Mouse (Mus musculus): ENCODE data around the gene Atp5s. TPM values are rescaled to one million over a fixed set of nuclear protein-coding genes. Genes with fewer than 3 reads are reported as not detected.

Gene Atp5s
- total and polyA plus RNA-seq, 3 experiments = 8.4 to 15.8 (median 11.4) TPM

DNA sequence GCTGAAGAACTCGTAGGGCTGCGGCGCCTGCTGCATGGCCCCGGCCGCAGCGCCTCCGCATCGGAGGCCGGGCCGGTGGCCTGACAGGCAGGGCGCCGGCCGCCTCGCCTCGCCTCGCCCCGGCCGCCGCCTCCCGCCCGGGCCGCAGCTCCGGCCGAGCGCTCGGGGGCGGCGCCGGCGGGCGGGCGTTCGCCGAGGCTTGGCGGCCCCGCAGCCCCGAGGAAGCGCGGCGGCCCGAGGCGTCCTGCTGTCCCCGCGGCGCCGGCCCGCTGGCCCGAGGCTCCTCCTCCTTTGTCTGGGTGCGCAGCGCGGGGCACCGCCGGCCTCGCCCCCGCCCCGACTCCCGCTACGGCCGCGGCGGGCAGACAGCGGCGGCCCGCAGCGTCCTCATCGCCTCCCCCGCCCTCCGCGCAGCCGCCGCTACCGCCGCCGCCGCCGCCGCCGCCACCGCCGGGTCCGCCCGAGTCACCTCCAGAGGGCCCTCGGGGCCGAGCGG, 43.1 kb upstream of the Atp5s start, which contains the start of gene Sos2:
Gene Sos2, minus strand, starts transcription at position 287 of the 496 bp plus-strand sequence.
- Histone ChIP-seq H3K9ac (ENCODE audit: insufficient read depth, low read depth) (peak within 1 kb of the TSS; percentile 96), H3K79me2 (replicated peaks; ENCODE audit: control insufficient read depth, extremely low read depth, insufficient read depth, poor library complexity, severe bottlenecking) (peaks cover 20% of the 10 kb centered on the region), H3K4me2 (ENCODE audit: insufficient read depth, low read depth, poor library complexity, severe bottlenecking) (peak within 1 kb of the TSS; percentile 99), H3K27ac (ENCODE audit: insufficient read depth, low read depth) (peak within 1 kb of the TSS; percentile 65), H3K9me3 (replicated peaks; ENCODE audit: low read length) (no peaks in the 10 kb centered on the region), H3K4me3 (replicated peaks in 1 of 3; ENCODE audit: low read depth in 2 of 3, low read length in 2 of 3, poor library complexity in 1 of 3) (peak within 1 kb of the TSS; percentile 71 to 83 (median 75)), H3K36me3 (replicated peaks in 1 of 2; ENCODE audit: control insufficient read depth in 1 of 2, insufficient read depth in 1 of 2, low read length in 1 of 2) (no peaks in the 10 kb centered on the region), H3K27me3 (replicated peaks) (no peaks in the 10 kb centered on the region), H3K4me1 (ENCODE audit: control insufficient read depth in 1 of 2, insufficient read depth in 2 of 2) (peaks cover 6 to 7% of the 10 kb centered on the region in 2 experiments)
- no peak for DNase-seq (ENCODE audit: extremely low read depth)
- TF ChIP-seq CHD1 (IDR thresholded peaks at IDR 0.05; ENCODE audit: low read depth, low read length) (no peak), POLR2AphosphoS2 (IDR thresholded peaks at IDR 0.05; ENCODE audit: low read depth, low read length) (no peak), ZMIZ1 (IDR thresholded peaks at IDR 0.05; ENCODE audit: low read depth, low read length) (no peak), UBTF (IDR thresholded peaks at IDR 0.05; ENCODE audit: low read depth, low read length) (peak; percentile 78), SMC3 (IDR thresholded peaks at IDR 0.05; ENCODE audit: low read depth, low read length) (no peak), MAZ (IDR thresholded peaks at IDR 0.05; ENCODE audit: low read depth, low read length) (no peak), NRF1 (IDR thresholded peaks at IDR 0.05; ENCODE audit: low read depth, low read length) (no peak), NELFE (IDR thresholded peaks at IDR 0.05; ENCODE audit: low read depth, low read length) (0 out of 2 replicates have a peak, but pooled peaks have one; percentile 2), USF1 (IDR thresholded peaks at IDR 0.05; ENCODE audit: low read depth, low read length) (no peak), MAX (IDR thresholded peaks at IDR 0.05; ENCODE audit: low read length) (no peak; the same call in 1 of the 2 replicates), MXI1 (IDR thresholded peaks at IDR 0.05; ENCODE audit: low read depth, low read length) (no peak)
- dilution Hi-C loops (cut with MboI; ENCODE audit: extremely low pct_ligation_motif_present, extremely low pct_unique_long_range_greater_than_20kb, low sequenced_read_pairs) (no loop called here), in situ Hi-C loops (cut with MboI; ENCODE audit: low pct_ligation_motif_present, low pct_unique_long_range_greater_than_20kb, low sequenced_read_pairs) (loop anchor here (25.0 kb wide), 1 partner anchor 469 kb away; the partner anchor contains the start of gene Gm49384)

DNA sequence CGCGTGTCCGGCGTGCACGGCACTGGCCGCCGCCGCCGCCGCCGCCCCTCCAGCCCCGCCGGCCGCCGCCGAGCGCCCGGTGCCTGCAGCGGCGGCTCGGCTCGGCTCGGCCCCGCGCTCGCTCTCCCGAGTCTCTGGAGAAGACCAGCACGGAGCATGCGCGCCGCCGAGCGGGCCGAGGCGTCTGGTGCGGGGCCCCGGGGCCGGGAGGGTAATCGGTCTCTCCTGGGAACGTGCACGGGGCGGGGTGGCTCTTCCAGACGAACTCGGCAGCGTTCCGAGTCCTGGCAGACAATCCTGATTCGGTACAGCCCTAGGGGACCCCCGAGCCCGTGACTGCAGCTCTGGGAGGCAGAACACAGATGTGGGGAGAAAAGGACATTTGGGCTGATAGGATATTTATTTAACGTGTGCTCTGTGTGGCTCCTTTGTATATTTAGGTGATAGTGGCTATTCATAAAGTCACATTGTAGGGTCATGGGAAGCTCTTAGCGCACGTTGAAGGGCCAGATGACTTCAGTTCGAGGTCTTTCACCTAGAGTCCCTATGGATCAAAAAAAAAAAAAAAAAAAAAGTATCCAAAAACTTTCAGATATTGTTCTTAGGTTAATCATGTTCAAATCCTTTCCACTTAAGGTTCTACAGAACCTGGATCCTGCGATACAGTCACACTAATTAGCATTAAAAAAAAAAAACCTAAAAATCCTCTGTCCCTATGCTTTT, 42.5 kb upstream of the Atp5s start:
- dilution Hi-C loops (cut with MboI; ENCODE audit: extremely low pct_ligation_motif_present, extremely low pct_unique_long_range_greater_than_20kb, low sequenced_read_pairs) = no loop called here
- no peak for TF ChIP-seq SMC3 (IDR thresholded peaks at IDR 0.05; ENCODE audit: low read depth, low read length)
- no peak for TF ChIP-seq MAZ (IDR thresholded peaks at IDR 0.05; ENCODE audit: low read depth, low read length)
- TF ChIP-seq ETS1 (conservative IDR thresholded peaks at IDR 0.05; ENCODE audit: low read depth, low read length) = no peak
- TF ChIP-seq NELFE (IDR thresholded peaks at IDR 0.05; ENCODE audit: low read depth, low read length) = 0 out of 2 replicates have a peak, but pooled peaks have one; percentile 9
- TF ChIP-seq CHD1 (IDR thresholded peaks at IDR 0.05; ENCODE audit: low read depth, low read length) = no peak
- no peak for TF ChIP-seq KAT2A (IDR thresholded peaks at IDR 0.05; ENCODE audit: insufficient replicate concordance, low read length)
- TF ChIP-seq CTCF (conservative IDR thresholded peaks at IDR 0.05 in 1 of 2, IDR thresholded peaks at IDR 0.05 in 1 of 2; ENCODE audit: low read depth in 2 of 2, low read length in 2 of 2) = no peak; a peak in 1 of 4 replicates
- no peak for TF ChIP-seq USF1 (IDR thresholded peaks at IDR 0.05; ENCODE audit: low read depth, low read length)
- peak; percentile 42; the same call in 1 of the 2 replicates for TF ChIP-seq POLR2A (IDR thresholded peaks at IDR 0.05; ENCODE audit: low read depth, low read length)
- TF ChIP-seq SIN3A (IDR thresholded peaks at IDR 0.05; ENCODE audit: low read length) = no peak
- peak; percentile 84 for TF ChIP-seq NRF1 (IDR thresholded peaks at IDR 0.05; ENCODE audit: low read depth, low read length)
- TF ChIP-seq MYC (IDR thresholded peaks at IDR 0.05; ENCODE audit: low read depth, low read length) = no peak
- peak; percentile 58; the same call in 1 of the 2 replicates for TF ChIP-seq MXI1 (IDR thresholded peaks at IDR 0.05; ENCODE audit: low read depth, low read length)
- TF ChIP-seq ZNF384 (IDR thresholded peaks at IDR 0.05; ENCODE audit: low read depth, low read length) = peak; percentile 68; the same call in 1 of the 2 replicates
- TF ChIP-seq TCF12 (IDR thresholded peaks at IDR 0.05; ENCODE audit: low read depth, low read length) = peak; percentile 40; the same call in 1 of the 2 replicates
- peak; percentile 6 for TF ChIP-seq RAD21 (IDR thresholded peaks at IDR 0.05; ENCODE audit: low read depth, low read length)
- TF ChIP-seq HCFC1 (IDR thresholded peaks at IDR 0.05; ENCODE audit: low read depth, low read length) = no peak
- no peak for TF ChIP-seq E2F4 (IDR thresholded peaks at IDR 0.05; ENCODE audit: insufficient replicate concordance, low read depth, low read length)
- TF ChIP-seq UBTF (IDR thresholded peaks at IDR 0.05; ENCODE audit: low read depth, low read length) = no peak
- TF ChIP-seq JUN (IDR thresholded peaks at IDR 0.05; ENCODE audit: insufficient read depth, low read depth, low read length) = no peak
- no peak for TF ChIP-seq TBP (conservative IDR thresholded peaks at IDR 0.05; ENCODE audit: low read depth, low read length)
- no peak for TF ChIP-seq ZMIZ1 (IDR thresholded peaks at IDR 0.05; ENCODE audit: low read depth, low read length)
- no peak for TF ChIP-seq ELF1 (IDR thresholded peaks at IDR 0.05; ENCODE audit: low read depth, low read length)
- TF ChIP-seq POLR2AphosphoS2 (IDR thresholded peaks at IDR 0.05; ENCODE audit: low read depth, low read length) = no peak
- TF ChIP-seq BHLHE40 (IDR thresholded peaks at IDR 0.05; ENCODE audit: low read depth, low read length) = peak; percentile 79
- no peak for TF ChIP-seq MEF2A (IDR thresholded peaks at IDR 0.05; ENCODE audit: borderline replicate concordance, low read depth, low read length)
- no peak for TF ChIP-seq JUND (conservative IDR thresholded peaks at IDR 0.05; ENCODE audit: low read depth, low read length)

More for the DNA sequence above, 42.5 kb upstream of the Atp5s start:
- peaks cover 20% of the 10 kb centered on the region for H3K79me2 ChIP-seq (replicated peaks; ENCODE audit: control insufficient read depth, extremely low read depth, insufficient read depth, poor library complexity, severe bottlenecking)
- H3K4me2 ChIP-seq (ENCODE audit: insufficient read depth, low read depth, poor library complexity, severe bottlenecking) = peak overlapping the region; percentile 99
- no peaks in the 10 kb centered on the region for H3K36me3 ChIP-seq (replicated peaks in 1 of 2; ENCODE audit: control insufficient read depth in 1 of 2, insufficient read depth in 1 of 2, low read length in 1 of 2)
- peak overlapping the region; percentile 96 for H3K9ac ChIP-seq (ENCODE audit: insufficient read depth, low read depth)
- H3K27me3 ChIP-seq (replicated peaks) = no peaks in the 10 kb centered on the region
- H3K4me1 ChIP-seq (ENCODE audit: control insufficient read depth in 1 of 2, insufficient read depth in 2 of 2) = peaks cover 6 to 7% of the 10 kb centered on the region in 2 experiments
- peak overlapping the region; percentile 65 for H3K27ac ChIP-seq (ENCODE audit: insufficient read depth, low read depth)
- H3K9me3 ChIP-seq (replicated peaks; ENCODE audit: low read length) = no peaks in the 10 kb centered on the region
- peak; percentile 57 for DNase-seq (ENCODE audit: extremely low read depth)
- in situ Hi-C loops (cut with MboI; ENCODE audit: low pct_ligation_motif_present, low pct_unique_long_range_greater_than_20kb, low sequenced_read_pairs) = loop anchor here (25.0 kb wide), 1 partner anchor 470 kb away; the partner anchor contains the start of gene Gm49384
- H3K4me3 ChIP-seq (replicated peaks in 1 of 3; ENCODE audit: low read depth in 2 of 3, low read length in 2 of 3, poor library complexity in 1 of 3) = peak overlapping the region; percentile 71 to 83 (median 75)
